Mouse (Mus musculus): ENCODE results near the gene Trak1.

Gene Trak1

DNA sequence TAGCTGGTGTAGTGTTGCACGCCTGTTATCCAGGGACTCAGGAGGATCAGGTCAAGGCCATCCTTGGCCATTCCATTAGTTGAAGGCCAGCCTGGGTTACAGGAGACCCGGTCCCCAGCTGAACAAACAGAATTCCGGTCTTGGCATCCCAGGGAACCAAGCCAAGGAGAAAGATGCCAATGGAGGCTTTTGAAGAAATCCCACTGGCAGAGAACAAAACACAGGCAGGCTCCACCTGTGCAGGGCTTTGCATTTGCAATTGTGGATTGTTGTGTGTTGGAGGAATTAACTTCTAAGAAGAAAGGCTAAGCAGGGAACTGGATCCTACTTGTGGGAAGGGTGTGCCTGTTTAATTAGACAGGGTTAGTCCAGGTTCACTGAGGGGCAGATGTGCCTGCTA lies 47.0 kb downstream of the Trak1 start:
- CTCF ChIA-PET = interaction anchor here (0.7 kb wide), 1 partner anchor 8 kb away, joined by 4 read pairs; no protein-coding TSS in a partner anchor

DNA sequence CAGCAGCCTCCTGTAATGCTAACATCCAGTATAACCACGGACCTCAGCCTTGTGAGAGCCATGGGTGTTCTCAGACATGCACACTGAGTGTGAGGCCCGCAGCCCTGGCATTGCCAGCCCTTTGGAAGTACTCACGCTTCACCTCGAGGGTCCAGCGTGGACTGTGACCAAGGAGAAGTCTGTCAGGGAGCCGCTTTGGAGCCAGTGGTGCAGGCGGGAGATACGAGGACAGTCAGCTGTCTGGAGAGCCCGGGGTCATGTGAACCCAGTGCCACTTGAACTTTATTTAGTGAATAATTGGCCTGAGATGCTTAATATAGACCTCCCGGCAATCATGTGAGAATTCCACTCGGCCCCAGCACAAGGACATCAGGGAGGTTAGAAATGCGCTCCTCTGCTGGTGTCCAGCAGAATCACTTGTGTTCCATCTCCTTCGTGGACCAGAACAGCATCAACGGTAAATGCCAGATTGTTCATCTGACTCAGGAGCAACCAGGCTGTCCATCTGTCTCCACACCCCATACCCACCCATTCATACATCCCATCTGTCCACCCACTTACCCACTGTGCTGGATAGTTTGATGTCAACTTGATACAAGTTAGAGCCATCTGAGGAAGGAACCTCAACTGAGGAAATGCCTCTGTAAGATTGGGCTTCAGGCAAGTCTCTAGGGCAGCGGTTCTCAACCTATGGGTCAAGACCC lies 48.3 kb downstream of the Trak1 start:
- CTCF ChIA-PET = no interaction called here

DNA sequence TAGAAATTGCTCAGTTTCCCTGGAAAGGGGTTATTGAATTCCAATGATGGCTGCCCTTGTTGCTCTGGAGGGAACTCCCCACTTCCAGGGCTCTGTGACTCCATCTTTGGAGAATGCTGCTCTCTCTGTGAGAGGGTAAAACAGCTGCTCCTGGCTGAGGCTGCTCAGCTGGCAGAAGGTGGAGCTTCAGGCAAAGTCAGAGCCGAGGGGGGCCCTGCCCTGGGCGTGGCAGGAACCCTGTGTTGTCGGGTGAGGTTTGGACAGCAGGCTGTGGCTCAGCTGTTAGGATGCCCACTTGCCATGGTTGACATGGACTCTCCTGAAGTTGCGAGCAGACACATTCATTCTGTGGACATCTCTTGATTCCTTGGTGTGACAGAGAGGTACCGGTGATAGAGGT lies 49.3 kb downstream of the Trak1 start:
- CTCF ChIA-PET = no interaction called here

DNA sequence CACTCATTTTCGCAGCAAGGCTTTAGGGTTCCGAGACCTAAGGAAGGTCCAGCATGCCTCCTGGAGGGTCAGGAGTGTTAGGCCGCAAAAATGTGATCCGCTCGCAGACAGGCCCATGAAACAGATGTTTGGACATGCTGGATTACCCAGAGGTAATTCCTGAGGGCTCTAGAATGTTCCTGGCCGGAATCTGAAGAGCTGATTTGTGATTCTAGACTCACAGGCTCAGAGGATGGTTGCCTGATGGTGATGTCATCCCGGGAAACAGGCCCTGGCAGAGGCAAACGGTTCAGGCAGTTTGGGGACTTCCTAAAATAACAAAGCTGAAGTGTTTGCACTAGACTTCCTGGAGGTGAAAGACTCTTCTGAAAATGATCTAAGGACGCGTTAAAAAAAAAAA lies 50.7 kb downstream of the Trak1 start:
- CTCF ChIA-PET = interaction anchor here (0.5 to 1.1 kb wide), 3 partner anchors 23 to 66 kb away, joined by 3 to 4 read pairs (median 3); no protein-coding TSS in a partner anchor

DNA sequence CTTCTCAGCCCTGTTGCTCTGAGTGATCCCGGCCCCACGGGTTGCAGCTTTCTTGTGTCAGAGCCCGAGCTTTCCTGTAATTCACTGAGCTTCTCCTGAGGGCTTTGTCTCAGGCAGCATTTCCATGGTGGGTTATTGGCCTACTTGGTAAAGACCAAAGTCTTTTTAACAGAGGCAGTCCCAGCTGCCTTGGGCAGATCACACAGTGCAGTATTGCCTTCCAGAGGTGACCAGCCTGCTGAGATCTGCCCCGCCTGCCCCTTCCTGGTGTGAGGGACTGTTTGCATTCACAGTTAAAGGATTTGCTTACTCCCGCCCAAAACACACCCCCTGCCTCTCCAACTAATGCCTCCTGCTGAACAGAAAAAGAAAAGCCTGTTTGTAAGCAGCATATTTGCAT lies 51.2 kb downstream of the Trak1 start:
- CTCF ChIA-PET = interaction anchor here (0.7 to 1.1 kb wide), 2 partner anchors 63 to 67 kb away, joined by 3 read pairs; no protein-coding TSS in a partner anchor

DNA sequence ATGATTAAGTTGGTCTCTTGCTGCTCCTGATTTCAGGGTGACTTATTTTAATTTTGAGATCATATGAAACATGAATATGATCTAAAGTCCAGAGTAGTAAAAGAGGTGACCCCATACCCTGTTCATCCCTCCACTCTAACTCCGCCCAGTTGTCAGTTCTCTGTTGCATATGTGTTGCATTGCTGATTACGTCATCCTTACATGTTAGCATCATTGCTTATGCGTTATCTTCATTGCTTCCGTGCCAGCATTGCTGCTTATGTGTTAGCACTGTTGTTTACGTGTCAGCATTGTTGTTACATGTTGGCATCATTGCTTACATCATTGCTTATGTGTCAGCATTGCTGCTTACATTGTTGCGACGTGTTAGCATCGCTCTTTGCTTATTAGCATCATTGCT lies 51.8 kb downstream of the Trak1 start:
- CTCF ChIA-PET = interaction anchor here (0.6 kb wide), 2 partner anchors 49 to 53 kb away, joined by 3 to 4 read pairs; no protein-coding TSS in a partner anchor

DNA sequence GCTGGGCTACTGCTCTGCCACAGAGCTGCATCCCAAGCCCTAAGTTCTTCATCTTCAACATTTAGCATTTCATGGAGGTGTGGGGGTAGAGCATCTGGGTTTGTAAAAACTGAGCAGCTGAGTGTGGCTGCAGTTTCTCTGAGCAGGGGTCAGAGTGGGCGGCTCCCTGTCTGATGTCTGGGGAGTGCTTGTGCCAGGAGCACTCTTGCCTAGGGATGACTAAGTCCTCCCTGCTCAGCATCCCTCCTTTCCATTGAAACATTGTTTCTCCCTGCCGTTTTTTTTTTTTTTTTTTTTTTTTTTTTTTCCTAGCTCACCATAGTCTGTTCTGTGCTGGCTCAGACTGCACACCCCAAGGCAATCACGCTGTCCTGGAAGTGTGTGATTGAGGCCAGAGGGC lies 53.3 kb downstream of the Trak1 start:
- CTCF ChIA-PET = interaction anchor here (1.3 kb wide), 1 partner anchor 65 kb away, joined by 3 read pairs; no protein-coding TSS in a partner anchor

DNA sequence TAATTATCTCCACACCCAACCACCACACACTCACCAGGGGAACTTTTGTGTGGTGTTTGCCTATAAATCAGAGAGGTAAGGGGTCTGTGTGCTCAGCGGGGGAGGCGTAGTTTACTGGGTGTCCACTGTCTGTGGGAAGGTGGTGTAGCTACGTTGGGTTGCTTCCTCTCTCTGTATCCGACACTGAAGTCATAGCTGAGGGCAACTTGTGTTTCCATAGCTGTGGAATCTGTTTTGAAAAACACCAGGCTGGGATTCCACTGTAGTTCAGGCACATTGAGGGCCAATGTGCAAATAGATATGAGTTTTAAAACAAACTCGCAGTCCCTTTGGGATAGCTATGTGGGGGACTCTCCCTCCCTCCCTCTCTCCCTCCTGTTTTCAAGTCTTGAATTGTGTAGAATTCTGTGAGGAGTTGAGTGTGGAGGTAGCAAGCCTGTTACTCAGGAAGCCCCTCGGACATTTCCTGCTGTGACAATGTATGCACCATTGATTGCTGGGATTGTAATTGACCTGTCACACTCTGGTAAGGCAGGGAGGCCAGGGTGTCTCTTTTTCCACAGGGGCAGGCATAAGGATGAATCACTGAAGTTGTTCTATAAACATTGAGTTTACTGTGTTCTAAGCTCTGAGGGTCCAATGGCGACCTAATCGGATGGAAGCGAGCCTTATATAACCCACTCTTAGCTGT lies 54.2 kb downstream of the Trak1 start:
- CTCF ChIA-PET = interaction anchor here (1.0 to 2.0 kb wide), 3 partner anchors 35 to 67 kb away, joined by 4 to 20 read pairs (median 5); no protein-coding TSS in a partner anchor

DNA sequence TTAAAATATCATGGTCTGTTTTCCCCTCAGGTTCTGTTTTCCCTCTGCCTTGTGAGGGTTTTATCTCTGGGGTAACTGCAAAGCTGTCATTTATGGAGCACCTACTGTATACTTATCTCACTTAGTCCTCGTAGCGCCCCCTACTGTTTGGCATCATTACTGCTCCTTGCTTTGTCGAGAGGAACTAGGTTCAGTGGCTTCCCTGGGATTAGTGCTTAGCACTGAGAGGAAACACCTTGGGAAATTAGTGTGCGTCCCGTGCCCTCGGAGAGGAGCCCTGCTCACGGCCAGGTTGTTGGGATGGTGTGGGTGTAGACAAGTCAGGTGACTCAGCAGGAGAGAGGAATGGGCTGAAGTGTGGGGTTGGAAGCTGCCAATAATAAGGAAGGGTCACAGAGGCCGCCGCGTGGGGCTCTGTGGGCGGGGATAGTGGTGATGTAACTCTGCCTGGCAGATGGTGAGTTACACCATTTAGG lies 54.9 kb downstream of the Trak1 start:
- CTCF ChIA-PET = interaction anchor here (1.0 to 2.0 kb wide), 3 partner anchors 36 to 68 kb away, joined by 4 to 20 read pairs (median 5); no protein-coding TSS in a partner anchor

DNA sequence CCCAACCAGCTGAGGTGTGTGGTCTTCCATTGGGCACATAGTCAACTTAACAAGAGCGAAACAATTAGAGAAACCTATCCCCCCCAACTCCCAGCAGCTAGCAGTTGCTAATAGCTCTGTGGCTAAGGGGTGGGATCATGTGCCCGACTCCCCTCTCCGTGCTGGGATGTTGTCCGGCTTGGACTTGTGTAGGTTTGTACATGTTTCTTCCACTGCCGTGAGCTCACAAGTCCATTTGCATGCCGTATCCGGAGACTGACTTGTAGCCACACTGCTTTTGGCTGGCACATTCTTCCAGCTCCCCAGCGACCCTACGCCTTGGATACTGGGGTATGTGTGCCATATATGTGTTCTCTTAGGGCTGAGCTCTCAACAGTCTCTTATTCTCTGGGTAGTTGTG lies 55.4 kb downstream of the Trak1 start:
- CTCF ChIA-PET = interaction anchor here (0.6 to 2.0 kb wide), 4 partner anchors 37 to 1440 kb away, joined by 5 to 20 read pairs (median 10); no protein-coding TSS in a partner anchor

DNA sequence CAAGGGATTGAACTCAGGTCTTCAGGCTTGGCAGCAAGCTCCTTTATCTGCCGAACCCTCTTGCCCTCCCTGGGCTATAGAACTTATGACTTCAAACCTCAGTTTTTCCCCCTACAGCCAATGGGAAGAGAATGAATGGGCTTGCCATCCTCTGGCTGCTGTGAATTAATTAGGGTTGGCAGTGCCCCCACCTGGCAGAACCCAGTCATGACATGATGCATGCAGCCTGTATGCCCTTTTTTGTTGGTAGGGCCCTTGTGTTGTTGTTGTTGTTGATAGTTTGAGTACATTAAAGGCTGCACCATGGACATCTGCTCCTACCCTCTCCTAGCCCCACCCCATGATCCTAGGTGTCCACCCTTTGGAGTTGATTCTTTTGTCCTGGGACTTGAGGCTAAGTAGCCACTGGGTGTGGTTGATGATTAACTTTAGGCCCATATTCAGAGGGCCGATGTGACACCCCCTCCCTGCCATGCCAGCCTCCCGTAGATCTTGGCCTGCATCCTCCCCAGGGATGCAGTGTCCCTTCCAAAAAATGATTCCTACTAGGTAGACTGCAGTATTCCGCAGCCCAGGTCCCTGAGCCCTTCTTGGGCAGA lies 57.6 kb downstream of the Trak1 start:
- CTCF ChIA-PET = interaction anchor here (1.3 kb wide), 1 partner anchor 55 kb away, joined by 5 read pairs; no protein-coding TSS in a partner anchor

DNA sequence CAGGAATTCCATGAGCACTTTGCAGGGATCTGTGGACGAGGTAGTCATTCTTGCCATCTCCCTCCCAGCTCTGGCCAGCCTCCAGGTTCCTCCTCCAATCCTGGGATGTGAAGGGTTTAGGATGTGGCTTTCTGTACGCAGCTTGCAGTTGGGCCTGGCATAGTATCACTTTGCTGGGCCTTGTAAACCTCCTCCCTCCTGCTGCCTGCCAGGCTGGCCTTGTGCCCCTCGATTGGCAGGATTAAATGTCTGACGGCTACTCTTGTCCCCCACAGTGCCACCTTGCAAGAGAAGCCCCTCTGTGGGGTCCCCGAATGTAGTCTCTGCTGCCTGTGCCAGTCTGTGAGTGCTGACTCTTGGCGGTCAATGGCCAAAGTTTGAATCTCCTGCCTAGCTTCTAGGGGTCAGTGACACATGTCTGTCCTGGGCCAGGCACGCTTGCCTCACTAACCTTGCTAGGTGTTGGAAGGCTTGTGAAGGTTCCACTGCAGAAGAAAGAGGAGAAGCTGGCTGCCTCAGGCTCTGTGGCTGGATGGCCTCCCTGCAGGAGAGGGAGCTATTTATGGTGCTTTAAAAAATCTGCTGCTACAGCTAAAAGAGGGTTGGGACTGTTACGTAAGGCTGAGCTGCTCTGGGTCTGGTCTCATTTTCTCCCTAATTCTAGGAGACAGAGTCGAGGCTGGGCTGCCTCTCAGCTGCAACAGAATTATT lies 58.3 kb downstream of the Trak1 start:
- CTCF ChIA-PET = interaction anchor here (1.0 kb wide), 1 partner anchor 59 kb away, joined by 4 read pairs; no protein-coding TSS in a partner anchor

DNA sequence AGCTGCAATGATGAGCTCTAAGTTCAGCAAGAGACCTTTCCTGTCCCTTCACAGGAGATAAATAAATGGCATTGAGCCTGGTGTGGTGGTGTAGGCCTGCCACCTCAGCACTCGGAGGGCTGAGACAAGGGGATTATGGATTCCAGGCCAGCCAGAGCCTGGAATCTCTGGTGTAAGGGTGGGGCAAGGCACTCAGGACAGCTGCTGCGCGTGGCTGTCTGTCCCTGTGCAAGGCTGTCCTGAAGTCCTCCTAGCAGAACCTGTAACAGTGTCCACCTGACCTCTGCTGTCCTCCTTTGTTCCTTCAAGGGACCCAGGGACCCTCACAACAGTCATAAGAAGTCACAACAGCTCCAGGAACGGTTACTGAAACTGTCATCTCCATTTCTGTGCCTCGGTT lies 59.8 kb downstream of the Trak1 start:
- CTCF ChIA-PET = no interaction called here

DNA sequence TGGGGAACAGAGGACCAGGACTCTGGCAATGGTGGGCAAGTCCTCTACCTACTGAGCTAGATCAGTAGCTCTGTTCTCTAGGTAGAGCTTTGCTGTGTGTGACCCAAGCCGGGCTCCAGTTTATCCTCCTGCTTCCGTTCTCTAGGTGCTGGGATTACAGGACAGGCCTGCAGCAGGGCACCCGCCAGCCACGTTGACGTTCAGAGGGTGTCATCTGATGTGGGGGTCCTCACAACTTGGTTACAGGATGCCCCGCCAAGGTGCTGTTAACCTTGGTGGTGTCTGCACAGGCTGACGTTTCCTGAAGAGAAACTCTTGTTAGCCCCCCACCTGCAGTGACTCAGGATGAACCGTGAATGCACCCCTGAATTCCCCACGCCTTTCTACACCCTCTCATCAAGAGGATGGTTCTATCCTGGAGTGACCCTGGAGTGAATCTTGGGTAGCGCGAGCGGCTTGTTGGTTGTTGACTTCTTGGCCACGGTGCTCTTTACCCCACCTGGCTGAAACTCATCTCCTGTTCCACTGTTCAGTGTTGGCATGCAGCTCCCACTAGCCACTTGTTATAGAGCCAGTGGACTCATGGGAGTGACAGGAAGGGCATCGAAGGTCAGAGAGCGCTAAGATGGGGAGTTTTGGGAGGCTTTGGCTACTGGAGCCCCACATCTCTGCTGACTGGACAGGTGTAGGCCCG lies 60.4 kb downstream of the Trak1 start:
- CTCF ChIA-PET = interaction anchor here (0.6 kb wide), 1 partner anchor 117 kb away, joined by 20 read pairs; no protein-coding TSS in a partner anchor

DNA sequence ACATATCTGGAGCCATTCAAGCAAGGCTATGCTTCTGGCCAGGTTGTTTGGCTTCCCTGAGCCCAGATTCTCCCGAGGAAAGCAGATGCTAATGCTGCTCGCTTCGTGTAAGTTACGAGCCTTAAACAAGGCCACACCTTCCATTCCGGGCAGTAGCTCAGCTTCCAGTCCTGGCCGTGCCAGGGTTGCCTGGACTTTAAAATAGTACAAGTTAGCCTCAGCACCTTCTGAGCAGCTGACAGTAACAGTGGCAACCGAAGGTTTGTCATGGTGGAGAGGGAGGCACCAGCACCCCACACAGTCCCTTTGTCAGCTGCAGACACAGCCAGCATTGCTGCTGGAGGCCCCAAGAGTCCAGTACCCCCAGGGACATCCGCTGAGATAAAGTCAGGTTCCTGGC lies 61.1 kb downstream of the Trak1 start:
- CTCF ChIA-PET = no interaction called here

DNA sequence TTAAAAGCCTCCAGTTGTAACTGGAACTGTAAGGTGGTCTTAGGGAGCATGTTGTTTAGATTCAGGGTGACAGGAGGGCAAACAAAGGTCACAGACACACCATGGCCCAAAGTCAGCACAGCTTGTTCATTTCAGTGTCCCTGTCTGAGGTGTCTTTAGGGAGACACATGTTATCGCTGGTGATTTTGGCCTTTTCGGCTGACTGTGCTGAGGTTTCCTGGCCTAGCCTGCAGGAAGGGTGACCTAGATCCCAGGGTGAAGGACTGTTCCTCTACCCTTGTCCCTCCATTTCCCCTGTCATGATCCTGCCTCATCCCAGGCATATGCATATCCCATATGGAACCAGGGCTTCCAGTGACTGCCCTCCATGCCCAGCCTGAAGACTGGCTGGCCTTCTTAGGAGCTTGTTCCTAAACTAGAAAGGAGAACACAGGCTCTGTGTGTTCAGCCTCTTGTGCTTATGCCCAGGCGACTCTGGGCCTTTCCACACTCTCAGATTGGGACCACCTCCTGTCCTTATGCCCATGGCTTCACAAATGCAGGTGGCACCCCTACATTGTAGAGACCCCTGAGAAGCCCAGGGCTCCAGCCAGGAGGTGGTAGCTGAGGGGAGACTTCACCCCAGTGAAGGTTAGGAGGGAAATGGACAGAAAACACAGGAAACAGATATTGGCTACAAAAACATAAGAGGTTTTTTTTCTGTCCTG lies 62.1 kb downstream of the Trak1 start:
- CTCF ChIA-PET = no interaction called here

DNA sequence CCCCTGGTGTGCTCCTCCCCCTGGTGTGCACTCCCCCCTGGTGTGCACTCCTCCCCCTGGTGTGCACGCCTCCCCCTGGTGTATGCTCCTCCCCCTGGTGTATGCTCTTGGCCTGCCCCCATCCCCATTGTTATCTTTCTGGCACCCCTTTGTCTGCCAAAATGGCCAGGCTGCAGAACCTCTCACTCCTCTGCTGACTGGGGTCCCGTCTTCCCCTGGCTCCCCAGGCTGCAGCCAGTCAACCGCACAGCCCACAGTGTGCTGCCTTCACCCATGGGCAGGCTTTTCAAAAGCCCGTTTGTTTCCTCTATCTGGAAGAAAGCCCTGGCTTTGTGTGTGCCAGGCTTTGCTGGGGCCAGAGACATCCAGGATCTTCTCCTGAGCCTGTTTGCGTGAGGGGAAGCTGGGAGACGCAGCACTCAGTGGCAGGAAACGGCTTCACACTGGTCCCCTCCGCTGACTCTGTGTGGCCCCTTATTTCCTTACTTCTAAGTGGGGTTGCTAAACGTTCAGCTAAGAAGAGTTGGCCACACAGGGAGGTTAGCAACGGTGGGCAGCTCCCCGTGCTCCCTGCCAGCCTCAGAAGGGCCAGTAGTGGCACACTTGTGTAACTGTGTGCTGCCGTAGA lies 63.1 kb downstream of the Trak1 start:
- CTCF ChIA-PET = interaction anchor here (1.1 kb wide), 1 partner anchor 10 kb away, joined by 3 read pairs; no protein-coding TSS in a partner anchor

DNA sequence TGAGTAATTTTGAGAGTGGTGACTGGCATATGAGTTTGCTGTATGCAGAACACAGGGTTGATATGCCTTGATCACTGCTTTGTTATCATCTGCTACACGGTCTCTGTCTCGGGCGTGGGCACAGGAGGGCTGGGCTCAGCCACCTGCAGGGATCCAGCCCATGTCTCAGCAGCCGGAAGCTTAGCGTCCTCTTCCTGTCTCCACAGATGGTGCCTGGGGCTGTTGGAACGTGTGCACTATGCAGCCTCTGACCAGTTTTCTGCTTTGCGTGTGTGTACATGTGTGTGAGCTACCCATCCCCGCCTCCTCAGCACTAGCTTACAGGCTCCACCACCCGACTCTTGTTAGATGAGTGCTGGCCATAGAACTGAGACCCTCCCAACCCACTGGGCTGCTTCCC lies 63.7 kb downstream of the Trak1 start:
- CTCF ChIA-PET = interaction anchor here (1.1 kb wide), 1 partner anchor 9 kb away, joined by 3 read pairs; no protein-coding TSS in a partner anchor

DNA sequence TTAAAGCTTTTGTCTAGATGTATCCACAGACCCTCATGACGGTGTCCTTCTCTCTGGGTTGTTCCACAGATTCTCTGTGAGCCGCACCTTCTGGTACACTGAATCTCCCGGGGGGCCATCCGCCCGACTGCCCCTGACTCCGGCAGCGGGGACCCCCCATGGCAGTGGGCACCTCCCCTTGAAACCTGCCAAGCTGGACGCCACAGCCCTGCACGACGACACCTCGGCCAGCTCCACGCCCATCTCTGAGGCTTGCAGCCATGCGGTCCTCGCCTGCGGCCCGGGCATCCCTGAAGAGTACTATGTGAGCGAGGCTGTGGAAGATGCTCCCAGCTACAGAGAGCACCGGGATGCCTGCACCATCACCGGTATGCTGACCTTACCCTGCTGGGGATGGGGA lies 66.6 kb downstream of the Trak1 start:
- CTCF ChIA-PET = no interaction called here
